Mouse (Mus musculus) heart, embryonic 10.5 days (tissue): ENCODE measurements around the gene Calm4. TPM values are rescaled to one million over a fixed set of nuclear protein-coding genes. Genes with fewer than 3 reads are reported as not detected.
A peak's percentile ranks its signal among the peaks of the same experiment; 100 is the strongest.
"Not testable (repeated sequence)": the region's sequence is repeated elsewhere in the genome, so short reads cannot be mapped to it uniquely, and the experiment has no call there.

ENCODE experiments used
- DNase-seq: peaks from one replicate; pipeline ENCODE4 v3.0.0-alpha.2; 2017; ENCODE audit warnings: low spot score
- H3K27ac ChIP-seq: fragments of 300-500 bp; sonication (generic); 2 replicates; pipeline ENCODE4 v1.5.1; 2016; ENCODE audit warnings: mild to moderate bottlenecking
- H3K27me3 ChIP-seq: fragments of 300-500 bp; sonication (generic); 2 replicates; pipeline ENCODE4 v1.6.1; 2016; ENCODE audit warnings: mild to moderate bottlenecking; ENCODE audit not compliant: poor library complexity, insufficient read depth, severe bottlenecking
- H3K36me3 ChIP-seq: fragments of 300-500 bp; sonication (generic); 2 replicates; pipeline ENCODE4 v1.6.1; 2016; ENCODE audit warnings: mild to moderate bottlenecking, moderate library complexity
- H3K4me1 ChIP-seq: fragments of 300-500 bp; sonication (generic); 2 replicates; pipeline ENCODE4 v1.6.1; 2016; ENCODE audit warnings: mild to moderate bottlenecking
- H3K4me3 ChIP-seq: fragments of 300-500 bp; sonication (generic); 2 replicates; pipeline ENCODE4 v1.5.1; 2016; ENCODE audit warnings: mild to moderate bottlenecking, moderate library complexity
- H3K9me3 ChIP-seq: fragments of 300-500 bp; sonication (generic); 2 replicates; pipeline ENCODE4 v1.6.1; 2016; ENCODE audit warnings: mild to moderate bottlenecking, moderate library complexity
- WGBS: fragments of 180-500 bp; shearing (Covaris S2); methylation state at CpG from one replicate; pipeline ENCODE4 v1.1.7; 2016; 5-methylcytosine and 5-hydroxymethylcytosine counted together
- polyA plus RNA-seq: library from polyadenylated mRNA; unstranded; fragments of >200 nt; fragmentation: Nextera tagmentation; extraction: Ambion mirVana; gene quantifications from 2 replicates; pipeline ENCODE4 v1.2.1, GENCODE M21; 2016

Gene Calm4
- polyA plus RNA-seq: not detected in 2 replicates

- not testable (repeated sequence) for H3K27me3 ChIP-seq, H3K4me3 ChIP-seq, DNase-seq, H3K36me3 ChIP-seq, H3K4me1 ChIP-seq, H3K27ac ChIP-seq, H3K9me3 ChIP-seq
Measured at GRCm38 (mm10) chr13:3837312-3837807, at the start of gene Calm4. TSS of gene Calm4 (plus strand) at chr13:3837757.

DNA sequence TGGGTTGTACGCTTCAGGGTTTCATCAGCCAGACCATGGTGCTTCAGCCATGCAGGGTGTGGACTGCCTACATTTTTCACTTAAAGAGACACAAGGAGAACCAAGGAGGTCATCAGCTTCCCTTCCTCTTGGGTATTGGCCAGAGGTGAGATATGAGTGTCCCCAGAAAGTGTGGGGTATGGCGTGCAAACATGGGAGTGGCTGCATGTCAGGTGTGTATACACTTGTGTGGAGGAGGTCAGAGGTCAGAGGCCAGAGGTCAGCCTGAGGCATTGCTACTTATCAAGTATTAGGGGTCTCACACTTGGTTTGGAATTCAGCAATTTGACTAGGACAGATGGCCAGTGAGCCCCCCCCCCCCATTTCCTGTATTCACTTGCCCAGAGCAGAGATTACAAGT, 49.0 kb upstream of the Calm4 start:
- Histone ChIP-seq H3K4me1 (peaks cover 8% of the 10 kb centered on the region), H3K9me3 (no peaks in the 10 kb centered on the region), H3K27ac (no peak overlapping the region), H3K4me3 (no peak overlapping the region), H3K36me3 (no peaks in the 10 kb centered on the region), H3K27me3 (no peaks in the 10 kb centered on the region)
- WGBS: 72% methylated on average over 2 of the region's 2 CpGs
- DNase-seq: peak; percentile 72

GRCm38 (mm10) chr13:3789531-3789930, 48.0 kb upstream of the Calm4 start:
- H3K4me1 ChIP-seq: peaks cover 8% of the 10 kb centered on the region
- no peak overlapping the region for H3K4me3 ChIP-seq
- H3K27ac ChIP-seq: no peak overlapping the region
- no peaks in the 10 kb centered on the region for H3K36me3 ChIP-seq
- no peak for DNase-seq
- H3K27me3 ChIP-seq: no peaks in the 10 kb centered on the region
- WGBS: 76% methylated on average over 2 of the region's 2 CpGs
- H3K9me3 ChIP-seq: no peaks in the 10 kb centered on the region

- H3K4me3 ChIP-seq: no peak overlapping the region
- 78% methylated on average over 4 of the region's 4 CpGs for WGBS
- DNase-seq: no peak
- no peaks in the 10 kb centered on the region for H3K9me3 ChIP-seq
- no peaks in the 10 kb centered on the region for H3K27me3 ChIP-seq
- no peak overlapping the region for H3K27ac ChIP-seq
- peaks cover 25% of the 10 kb centered on the region for H3K4me1 ChIP-seq
- no peaks in the 10 kb centered on the region for H3K36me3 ChIP-seq
Measured at GRCm38 (mm10) chr13:3796649-3797048, 40.9 kb upstream of the Calm4 start.

DNA sequence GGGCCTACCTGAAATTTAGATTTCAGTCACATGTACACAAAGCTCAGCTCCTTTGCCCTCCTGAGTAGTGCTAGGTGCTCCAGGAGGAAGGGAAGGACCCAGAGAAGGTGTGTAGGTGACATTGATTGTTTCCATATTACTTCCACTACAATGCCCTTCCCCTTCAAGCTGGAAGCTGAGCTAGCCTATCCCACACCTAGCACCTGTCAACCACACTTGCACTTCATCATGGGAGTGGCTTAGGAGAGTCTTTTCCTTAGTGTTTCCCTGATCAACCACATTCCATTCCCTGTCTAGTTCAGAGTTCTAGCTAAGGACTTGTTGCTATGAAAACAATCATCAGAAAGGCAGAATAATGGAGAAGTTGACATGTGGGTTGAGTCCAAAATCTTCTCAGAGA, 38.8 kb upstream of the Calm4 start:
- H3K9me3 ChIP-seq: no peaks in the 10 kb centered on the region
- DNase-seq: no peak
- no peaks in the 10 kb centered on the region for H3K36me3 ChIP-seq
- H3K27me3 ChIP-seq: no peaks in the 10 kb centered on the region
- H3K4me3 ChIP-seq: no peak overlapping the region
- H3K27ac ChIP-seq: peak overlapping the region; percentile 7; the same call in 1 of the 2 replicates
- peaks cover 21% of the 10 kb centered on the region for H3K4me1 ChIP-seq

DNA sequence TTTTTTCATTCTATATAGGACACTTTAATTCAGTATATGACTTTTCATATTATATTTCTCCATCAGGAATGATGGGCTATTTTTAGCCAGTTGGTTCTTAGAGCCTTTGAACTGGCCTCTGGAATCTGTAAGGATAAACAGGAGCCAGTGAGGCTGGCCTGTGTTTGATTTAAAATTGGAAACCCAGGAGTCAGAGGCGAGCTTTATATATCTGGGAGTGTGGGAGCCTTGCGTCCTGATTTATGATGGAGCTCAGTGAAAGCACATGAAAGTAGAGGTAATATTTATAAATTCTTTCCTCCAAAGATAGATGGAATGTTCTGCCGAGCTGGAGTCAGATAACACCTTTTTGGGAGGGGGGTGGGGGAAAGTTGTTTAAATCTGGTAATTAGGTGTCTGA, 38.2 kb upstream of the Calm4 start:
- H3K27me3 ChIP-seq: no peaks in the 10 kb centered on the region
- no peak for DNase-seq
- H3K9me3 ChIP-seq: no peaks in the 10 kb centered on the region
- H3K4me3 ChIP-seq: no peak overlapping the region
- H3K36me3 ChIP-seq: no peaks in the 10 kb centered on the region
- whole genome bisulfite sequencing: 16% methylated on average over 3 of the region's 3 CpGs
- no peak overlapping the region; the same call in 1 of the 2 replicates for H3K27ac ChIP-seq
- H3K4me1 ChIP-seq: peaks cover 21% of the 10 kb centered on the region

- no peak for DNase-seq
- Histone ChIP-seq H3K36me3 (no peaks in the 10 kb centered on the region), H3K27me3 (no peaks in the 10 kb centered on the region), H3K4me3 (no peak within 1 kb of the TSS), H3K27ac (no peak within 1 kb of the TSS), H3K4me1 (peaks cover 18% of the 10 kb centered on the region), H3K9me3 (no peaks in the 10 kb centered on the region)
- WGBS: 83% methylated on average over 13 of the region's 13 CpGs
Measured at GRCm38 (mm10) chr13:3804186-3804585, 33.4 kb upstream of the Calm4 start, which contains the start of gene Calml3. TSS of gene Calml3 (minus strand) at chr13:3804316.

- no peaks in the 10 kb centered on the region for H3K27me3 ChIP-seq
- WGBS: 61% methylated on average over 2 of the region's 2 CpGs
- no peak overlapping the region for H3K4me3 ChIP-seq
- H3K4me1 ChIP-seq: peaks cover 9% of the 10 kb centered on the region
- no peaks in the 10 kb centered on the region for H3K36me3 ChIP-seq
- DNase-seq: no peak
- no peaks in the 10 kb centered on the region for H3K9me3 ChIP-seq
- H3K27ac ChIP-seq: no peak overlapping the region
Measured at GRCm38 (mm10) chr13:3805132-3805531, 32.4 kb upstream of the Calm4 start.

DNA sequence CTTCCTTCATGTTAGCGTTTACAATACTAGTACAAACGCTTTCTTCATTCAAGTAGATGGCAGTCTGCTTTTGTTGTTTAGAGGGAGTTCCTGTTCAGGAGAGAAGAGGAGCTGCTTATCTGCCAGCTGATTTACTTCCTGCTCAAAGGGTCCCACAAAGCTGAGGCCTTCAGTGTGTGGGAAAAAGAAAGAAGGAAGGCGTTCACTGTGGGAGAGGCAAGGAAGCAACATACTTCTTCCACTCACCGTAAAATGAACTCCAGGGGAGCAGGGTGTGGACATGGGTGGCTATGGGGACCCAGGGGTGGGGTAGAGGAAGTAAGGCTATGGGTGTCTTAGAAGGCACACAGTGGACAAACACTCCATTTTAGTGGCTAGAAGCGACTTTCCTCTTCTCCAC, 31.9 kb upstream of the Calm4 start:
- H3K4me3 ChIP-seq: no peak overlapping the region
- 67% methylated on average over 5 of the region's 5 CpGs for WGBS
- H3K9me3 ChIP-seq: no peaks in the 10 kb centered on the region
- peaks cover 6% of the 10 kb centered on the region for H3K4me1 ChIP-seq
- no peaks in the 10 kb centered on the region for H3K36me3 ChIP-seq
- no peaks in the 10 kb centered on the region for H3K27me3 ChIP-seq
- H3K27ac ChIP-seq: 0 out of 2 replicates have a peak overlapping the region, but pooled peaks have one; percentile 10
- DNase-seq: no peak

- H3K36me3 ChIP-seq: no peaks in the 10 kb centered on the region
- no peak for DNase-seq
- no peaks in the 10 kb centered on the region for H3K9me3 ChIP-seq
- no peaks in the 10 kb centered on the region for H3K27me3 ChIP-seq
- H3K27ac ChIP-seq: no peak overlapping the region
- no peaks in the 10 kb centered on the region for H3K4me1 ChIP-seq
- whole genome bisulfite sequencing: 77% methylated on average over 7 of the region's 7 CpGs
- no peak overlapping the region for H3K4me3 ChIP-seq
Measured at GRCm38 (mm10) chr13:3807131-3807827, 30.3 kb upstream of the Calm4 start.

DNA sequence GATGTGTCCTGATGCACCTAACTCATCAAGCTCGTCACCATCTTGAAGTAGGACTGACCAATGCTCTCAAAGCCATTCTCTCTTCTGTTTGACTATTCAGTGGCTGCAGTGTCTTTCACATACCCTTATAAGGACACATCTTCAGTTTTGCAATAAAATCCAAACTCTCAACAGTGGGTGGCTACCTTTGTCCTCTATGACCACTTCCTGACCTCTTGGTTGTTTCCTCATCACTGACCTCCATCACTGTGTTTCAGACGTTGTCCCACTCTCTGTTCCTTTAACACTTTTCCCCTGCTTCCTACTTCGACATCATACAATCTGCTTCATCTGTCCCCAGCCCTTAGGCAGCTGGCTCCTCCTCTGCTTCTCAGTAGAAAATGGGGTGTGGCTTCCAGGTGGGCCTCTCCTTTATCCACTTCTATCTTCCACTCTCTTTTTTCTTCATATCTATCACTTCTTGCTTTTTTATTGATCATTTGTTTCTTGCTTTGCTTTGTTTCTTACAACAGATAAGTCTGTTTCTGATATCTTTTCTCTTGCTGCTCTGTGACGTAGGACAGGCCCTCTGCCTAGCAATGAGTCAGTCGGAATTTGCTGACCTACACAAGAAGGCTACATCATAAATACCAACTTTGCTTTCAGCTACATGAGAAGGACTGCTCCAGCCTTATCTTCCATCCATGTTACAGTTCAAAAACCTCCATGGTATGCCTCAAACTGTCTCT, 19.4 kb upstream of the Calm4 start:
- Histone ChIP-seq H3K27me3 (no peaks in the 10 kb centered on the region), H3K4me1 (no peaks in the 10 kb centered on the region), H3K27ac (no peak overlapping the region), H3K9me3 (no peaks in the 10 kb centered on the region), H3K4me3 (no peak overlapping the region), H3K36me3 (no peaks in the 10 kb centered on the region)
- no peak for DNase-seq
- WGBS: 60% methylated on average over 5 of the region's 5 CpGs

GRCm38 (mm10) chr13:3818740-3819076, 18.8 kb upstream of the Calm4 start:
- DNase-seq: no peak
- no peaks in the 10 kb centered on the region for H3K4me1 ChIP-seq
- no peak overlapping the region for H3K4me3 ChIP-seq
- no peak overlapping the region for H3K27ac ChIP-seq
- no peaks in the 10 kb centered on the region for H3K36me3 ChIP-seq
- H3K9me3 ChIP-seq: no peaks in the 10 kb centered on the region
- no peaks in the 10 kb centered on the region for H3K27me3 ChIP-seq
- WGBS: 78% methylated on average over 2 of the region's 2 CpGs

DNA sequence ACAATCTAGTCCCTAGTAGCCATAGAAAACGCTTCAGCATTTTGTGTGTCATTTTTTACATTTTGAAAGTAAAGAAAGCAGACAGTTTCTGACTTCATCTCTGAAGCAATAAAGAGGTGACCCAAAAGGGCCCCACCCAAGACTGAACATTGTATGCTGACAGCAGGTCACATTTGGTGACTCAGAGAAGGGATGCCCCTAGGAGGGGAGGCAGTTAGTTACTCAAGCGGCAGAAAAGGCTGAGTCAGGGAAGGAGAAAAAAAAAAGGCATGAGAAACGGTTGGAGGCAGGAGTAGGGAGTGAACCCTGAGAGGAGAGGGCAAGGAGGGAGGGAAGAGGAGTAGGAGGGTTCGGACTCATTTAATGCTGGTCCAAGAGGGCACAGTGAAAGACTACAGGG, 15.5 kb upstream of the Calm4 start:
- Histone ChIP-seq H3K9me3 (no peaks in the 10 kb centered on the region), H3K4me3 (no peak overlapping the region), H3K27me3 (no peaks in the 10 kb centered on the region), H3K4me1 (no peaks in the 10 kb centered on the region), H3K36me3 (no peaks in the 10 kb centered on the region), H3K27ac (no peak overlapping the region)
- DNase-seq: no peak
- WGBS: 51% methylated on average over 4 of the region's 4 CpGs
